In genomic region chr4:134181825-134182224, GRCm38 (mm10) we compare ENCODE assay signal across 1 mouse cellular context.
TF ChIP-seq lines count a peak whose summit lies in the region.

No protein-coding gene starts in this region.

TF ChIP-seq in MEL, 35 proteins besides CTCF, POLR2A, EP300 and RAD21:
- no peak for TF ChIP-seq SMC3 (IDR thresholded peaks at IDR 0.05; ENCODE audit: low read depth, low read length)
